Mouse (Mus musculus) layer of hippocampus, adult 8-10 months (tissue): ENCODE data around the gene Glrx5. TPM values are rescaled to one million over a fixed set of nuclear protein-coding genes. Genes with fewer than 3 reads are reported as not detected.
A peak's percentile ranks its signal among the peaks of the same experiment; 100 is the strongest.

ENCODE experiments used
- DNase-seq, 2 experiments: peaks; one replicate each; pipeline ENCODE4 v3.0.0; 2022; ENCODE audit warnings: low spot score in 2 of 2
- microRNA-seq, 2 experiments: library from miRNA; unstranded; fragments of <30 nt; microRNA quantifications; one replicate each; pipeline ENCODE4 v1.2.0; 2022
- total RNA-seq, 4 experiments: library from RNA; stranded (reverse); gene quantifications; 2 replicates each; pipeline ENCODE4 v1.2.4; 2022

Glrx5 gene
- total RNA-seq, 4 experiments from 2014 or later = 41.0 to 46.7 (median 42.8) TPM

- peak; percentile 21 to 45 for DNase-seq
Measured at GRCm38 (mm10) chr12:105073708-105074107, 41.2 kb downstream of the Glrx5 start.

GRCm38 (mm10) chr12:105075496-105075895 lies 43.0 kb downstream of the Glrx5 start:
- no peak for DNase-seq

DNA sequence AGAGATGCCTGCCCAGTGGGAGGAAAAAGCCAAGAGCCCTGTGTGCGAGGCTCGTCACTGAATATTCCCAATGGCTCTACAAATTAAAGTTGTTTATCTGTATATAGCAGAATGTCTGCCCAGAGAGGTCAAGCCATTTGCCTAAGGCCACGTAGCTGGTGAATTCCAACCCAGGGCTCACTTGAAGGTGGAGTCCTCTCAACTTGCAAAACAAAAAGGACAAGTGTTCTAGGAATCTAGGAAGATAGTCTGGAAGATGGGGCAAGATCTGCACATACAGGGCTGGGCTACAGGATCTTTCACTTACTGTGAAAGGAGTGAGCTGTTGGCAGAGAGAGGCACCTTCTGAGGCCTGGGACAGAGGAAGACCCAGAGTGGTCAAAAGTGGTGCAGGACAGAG lies 44.0 kb downstream of the Glrx5 start:
- no peak for DNase-seq

- no peak for DNase-seq
Measured at GRCm38 (mm10) chr12:105077232-105077631, 44.7 kb downstream of the Glrx5 start.

DNA sequence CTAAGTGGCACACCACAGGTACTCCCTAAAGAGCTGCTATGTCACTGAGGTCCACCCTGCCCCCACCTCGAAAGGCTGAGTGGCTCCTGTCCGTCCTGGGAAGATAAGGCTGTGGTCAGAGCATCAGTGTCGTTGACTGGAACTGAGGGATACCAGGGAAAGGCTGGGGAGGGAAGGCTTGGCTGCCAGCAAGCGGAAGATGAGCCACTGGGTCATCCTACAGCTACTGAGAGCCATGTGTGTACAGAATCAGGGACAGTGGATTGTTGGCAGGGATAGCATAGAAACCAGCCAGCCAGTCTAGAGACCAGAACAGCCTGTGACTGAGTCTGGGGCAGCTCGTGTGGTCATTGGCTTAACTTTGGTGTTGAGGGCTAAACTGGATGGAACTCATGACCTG lies 51.7 kb downstream of the Glrx5 start:
- DNase-seq = no peak

- no peak for DNase-seq
Measured at GRCm38 (mm10) chr12:105084816-105085215, 52.3 kb downstream of the Glrx5 start.

DNA sequence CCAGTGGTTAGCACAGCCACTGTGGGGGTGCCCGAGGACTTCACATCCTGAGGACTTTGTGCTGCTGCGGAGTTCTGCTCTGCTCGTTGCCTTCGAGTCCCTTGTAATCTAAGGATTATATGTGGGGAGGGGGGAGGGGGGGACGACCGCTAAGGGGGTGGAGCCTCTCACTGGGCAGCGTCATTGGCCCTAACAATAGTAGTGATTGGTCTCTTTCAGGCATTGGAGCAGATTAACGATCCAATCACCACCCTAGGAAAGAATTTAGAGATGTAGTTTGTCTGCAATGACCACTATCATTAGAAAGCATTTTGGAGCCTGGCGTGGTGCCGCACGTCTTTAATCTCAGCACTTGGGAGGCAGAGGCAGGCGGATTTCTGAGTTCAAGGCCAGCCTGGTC lies 52.8 kb downstream of the Glrx5 start:
- DNase-seq = no peak

GRCm38 (mm10) chr12:105086781-105087180 lies 54.3 kb downstream of the Glrx5 start:
- no peak for DNase-seq

DNA sequence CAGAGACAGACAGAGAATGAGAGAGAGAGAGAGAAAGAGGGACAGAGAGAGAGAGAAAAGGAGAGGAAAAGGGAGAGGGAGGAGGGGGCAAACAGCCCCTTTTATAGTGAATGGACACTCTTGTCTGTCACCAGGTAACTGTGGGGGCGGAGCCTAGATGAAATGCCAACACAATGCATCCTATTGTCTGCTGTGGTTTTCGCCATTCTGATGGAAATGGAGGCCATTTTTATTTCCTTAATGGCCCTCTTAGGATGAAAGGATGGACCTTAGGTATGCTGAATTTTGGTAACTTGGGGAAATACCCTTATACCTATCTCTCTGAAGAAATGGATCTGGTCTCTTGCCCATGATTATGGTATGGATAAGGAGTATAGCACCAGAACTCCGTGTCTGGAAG lies 54.9 kb downstream of the Glrx5 start:
- no peak for DNase-seq

GRCm38 (mm10) chr12:105089231-105089630 lies 56.7 kb downstream of the Glrx5 start:
- DNase-seq = no peak

- DNase-seq = no peak
Measured at GRCm38 (mm10) chr12:105091604-105092003, 59.1 kb downstream of the Glrx5 start.

Small RNA genes within 50 kb of the gene (microRNA-seq; reads per million reads assigned to microRNA genes)
- gene Mir3069 = 6.6 to 7.0 reads per million in 2 experiments

Other genes with a start within 250 kb of the Glrx5 start
- 100 to 1,000 TPM in 3 of 4 experiments, 10 to 100 TPM in 1; 98.6 to 111 (median 105) TPM for gene Clmn, start 167.6 kb upstream of the Glrx5 start, total RNA-seq
- 1 to 10 TPM; 1.6 to 3.6 (median 2.1) TPM for gene Syne3, start 22.9 kb upstream of the Glrx5 start, total RNA-seq
- not detected for gene Tcl1b2, start 113.3 kb downstream of the Glrx5 start, total RNA-seq
- not detected for gene Tcl1b1, start 127.0 kb downstream of the Glrx5 start, total RNA-seq
- gene Tcl1b5, start 143.7 kb downstream of the Glrx5 start, total RNA-seq = not detected
- not detected for gene Tcl1b3, start 158.4 kb downstream of the Glrx5 start, total RNA-seq
- gene Tcl1b4, start 169.3 kb downstream of the Glrx5 start, total RNA-seq = not detected
- gene Tcl1, start 190.1 kb downstream of the Glrx5 start, total RNA-seq = not detected